Mouse (Mus musculus) heart, adult 2 months (tissue): ENCODE measurements around the gene Gtf2h1. TPM values are rescaled to one million over a fixed set of nuclear protein-coding genes. Genes with fewer than 3 reads are reported as not detected.

ENCODE experiments used
- DNase-seq, 2 experiments: peaks; one replicate each; pipeline ENCODE4 v3.0.0; 2021
- H3K27ac ChIP-seq: fragments of 200-600 bp; 2 replicates; pipeline ENCODE4 v1.8.1; 2022
- H3K27me3 ChIP-seq: fragments of 200-500 bp; 2 replicates; pipeline ENCODE4 v1.6.1; 2012; ENCODE audit warnings: mild to moderate bottlenecking, low read length, inconsistent platforms, mixed read lengths; ENCODE audit not compliant: control insufficient read depth, insufficient read depth
- H3K36me3 ChIP-seq: fragments of 200-500 bp; 2 replicates; pipeline ENCODE4 v1.6.1; 2012; ENCODE audit warnings: low read length, inconsistent platforms; ENCODE audit not compliant: control insufficient read depth, insufficient read depth
- H3K4me1 ChIP-seq: fragments of 200-500 bp; 2 replicates; pipeline ENCODE4 v1.6.1; 2011; ENCODE audit warnings: low read length; ENCODE audit not compliant: control insufficient read depth, insufficient read depth
- H3K4me3 ChIP-seq: fragments of 200-600 bp; 2 replicates; pipeline ENCODE4 v1.8.1; 2022
- H3K79me2 ChIP-seq: fragments of 200-500 bp; replicated peaks from 2 replicates; pipeline ENCODE4 v1.6.1; 2012; ENCODE audit warnings: mild to moderate bottlenecking, inconsistent platforms, low read length, moderate library complexity, mixed read lengths; ENCODE audit not compliant: control insufficient read depth, insufficient read depth
- H3K9ac ChIP-seq: fragments of 200-500 bp; 2 replicates; pipeline ENCODE4 v1.6.1; 2012; ENCODE audit warnings: low read depth, mild to moderate bottlenecking, control low read depth, inconsistent platforms, low read length, mixed read lengths
- CTCF ChIP-seq: fragments of 200-600 bp; IDR thresholded peaks from 2 replicates; pipeline ENCODE4 v1.8.1; 2022; ENCODE audit warnings: antibody characterized with exemption, mild to moderate bottlenecking, moderate library complexity
- EP300 ChIP-seq: fragments of 200-500 bp; IDR thresholded peaks from 2 replicates; pipeline ENCODE4 v1.6.1; 2011; ENCODE audit warnings: low read depth, low read length, control low read depth; ENCODE audit not compliant: insufficient read depth
- POLR2A ChIP-seq: fragments of 200-500 bp; IDR thresholded peaks from 2 replicates; pipeline ENCODE4 v1.6.1; 2011; ENCODE audit warnings: mild to moderate bottlenecking, low read depth, low read length, control low read depth; ENCODE audit not compliant: insufficient read depth
- WGBS: fragments of 180-500 bp; shearing (Covaris S2); methylation state at CpG from one replicate; pipeline ENCODE4 v1.1.7; 2018; 5-methylcytosine and 5-hydroxymethylcytosine counted together
- intact Hi-C: fragments of 180-260 bp; cut with DNase I; formaldehyde crosslinking; loops from one replicate; pipeline ENCODE4 v1.15.1; 2025
- polyA plus RNA-seq: library from polyadenylated mRNA; depleted of rRNA; stranded (reverse); fragments of >200 nt; gene quantifications from 2 replicates; pipeline ENCODE4 v1.2.3, GENCODE M21; 2012
- total RNA-seq, 2 experiments: library from RNA; stranded (reverse); gene quantifications; 2 replicates each; pipeline ENCODE4 v1.2.3; 2021

The Gtf2h1 gene
- total and polyA plus RNA-seq, 3 experiments, result 4.8 to 17.2 (median 15.7) TPM

GRCm38 (mm10) chr7:46764672-46765071, 31.2 kb upstream of the Gtf2h1 start:
- Histone ChIP-seq H3K27ac (no peak overlapping the region), H3K79me2 (no peaks in the 10 kb centered on the region), H3K4me1 (no peaks in the 10 kb centered on the region), H3K9ac (no peak overlapping the region), H3K4me3 (no peak overlapping the region), H3K27me3 (no peaks in the 10 kb centered on the region), H3K36me3 (no peaks in the 10 kb centered on the region)
- TF ChIP-seq EP300, result no peak
- no peak for TF ChIP-seq CTCF
- TF ChIP-seq POLR2A, result no peak
- intact Hi-C loops, result no loop called here
- no peak for DNase-seq
- 89% methylated on average over 8 of the region's 8 CpGs for WGBS

- Histone ChIP-seq H3K27ac (no peak overlapping the region), H3K4me1 (no peaks in the 10 kb centered on the region), H3K36me3 (no peaks in the 10 kb centered on the region), H3K4me3 (no peak overlapping the region), H3K9ac (no peak overlapping the region), H3K27me3 (no peaks in the 10 kb centered on the region), H3K79me2 (no peaks in the 10 kb centered on the region)
- no peak for TF ChIP-seq EP300
- no peak for TF ChIP-seq POLR2A
- TF ChIP-seq CTCF, result no peak
- DNase-seq, result no peak
- intact Hi-C loops, result no loop called here
These were observed 28.5 kb upstream of the Gtf2h1 start for GRCm38 (mm10) chr7:46767371-46767770.

GRCm38 (mm10) chr7:46768451-46768850, 27.5 kb upstream of the Gtf2h1 start:
- no peak overlapping the region for H3K9ac ChIP-seq
- no peaks in the 10 kb centered on the region for H3K27me3 ChIP-seq
- intact Hi-C loops, result no loop called here
- H3K4me1 ChIP-seq, result no peaks in the 10 kb centered on the region
- H3K27ac ChIP-seq, result no peak overlapping the region
- no peak for TF ChIP-seq EP300
- TF ChIP-seq POLR2A, result no peak
- no peak for TF ChIP-seq CTCF
- no peaks in the 10 kb centered on the region for H3K36me3 ChIP-seq
- 92% methylated on average over 7 of the region's 7 CpGs for WGBS
- no peaks in the 10 kb centered on the region for H3K79me2 ChIP-seq
- DNase-seq, result no peak
- no peak overlapping the region for H3K4me3 ChIP-seq

- TF ChIP-seq CTCF, result peak; percentile 94
- TF ChIP-seq POLR2A, result no peak
- TF ChIP-seq EP300, result peak; percentile 67; the same call in 1 of the 2 replicates
- intact Hi-C loops, result loop anchor here (5.0 kb wide), 1 partner anchor 58 kb away; the partner anchor contains the start of gene Saal1
- WGBS, result 57% methylated on average over 4 of the region's 4 CpGs
- DNase-seq, result peak; percentile 33 to 62
- Histone ChIP-seq H3K27me3 (no peaks in the 10 kb centered on the region), H3K4me3 (no peak overlapping the region), H3K9ac (no peak overlapping the region), H3K36me3 (no peaks in the 10 kb centered on the region), H3K79me2 (no peaks in the 10 kb centered on the region), H3K4me1 (no peaks in the 10 kb centered on the region), H3K27ac (no peak overlapping the region)
These were observed 25.2 kb upstream of the Gtf2h1 start for GRCm38 (mm10) chr7:46770706-46771105.

- H3K36me3 ChIP-seq, result peaks cover 2% of the 10 kb centered on the region
These were observed 6.6 kb upstream of the Gtf2h1 start for GRCm38 (mm10) chr7:46789177-46789849.

GRCm38 (mm10) chr7:46793871-46794270, 2.0 kb upstream of the Gtf2h1 start:
- 84% methylated on average over 4 of the region's 4 CpGs for WGBS
- H3K27me3 ChIP-seq, result no peaks in the 10 kb centered on the region
- intact Hi-C loops, result loop anchor here (10.0 kb wide), 1 partner anchor 121 kb away; the partner anchor contains the start of gene Tsg101
- H3K36me3 ChIP-seq, result peaks cover 9% of the 10 kb centered on the region
- H3K27ac ChIP-seq, result no peak overlapping the region
- no peak overlapping the region for H3K4me3 ChIP-seq
- H3K4me1 ChIP-seq, result peaks cover 4% of the 10 kb centered on the region
- no peak overlapping the region for H3K9ac ChIP-seq
- peaks cover 4% of the 10 kb centered on the region for H3K79me2 ChIP-seq
- DNase-seq, result no peak
- no peak for TF ChIP-seq CTCF
- no peak for TF ChIP-seq POLR2A
- no peak for TF ChIP-seq EP300

More at GRCm38 (mm10) chr7:46789177-46789849, 6.6 kb upstream of the Gtf2h1 start:
- Histone ChIP-seq H3K4me3 (no peak overlapping the region), H3K27ac (no peak overlapping the region), H3K4me1 (no peaks in the 10 kb centered on the region), H3K27me3 (no peaks in the 10 kb centered on the region), H3K9ac (no peak overlapping the region), H3K79me2 (no peaks in the 10 kb centered on the region)
- intact Hi-C loops, result no loop called here
- WGBS, result 50% methylated on average over 5 of the region's 5 CpGs
- TF ChIP-seq CTCF (no peak), POLR2A (no peak)
- DNase-seq, result no peak
